Mouse (Mus musculus) lung, embryonic 16.5 days (tissue): ENCODE data around the gene Myadml2. TPM values are rescaled to one million over a fixed set of nuclear protein-coding genes. Genes with fewer than 3 reads are reported as not detected.

Source experiments
- ATAC-seq: fragments of 200-750 bp; cut with Nextera tagmentation; 2 replicates; pipeline ENCODE4 v1.8.0; 2017; ENCODE audit warnings: low read depth, mild to moderate bottlenecking, moderate library complexity
- H3K27ac ChIP-seq: fragments of 300-500 bp; sonication (generic); 2 replicates; pipeline ENCODE4 v1.5.1; 2014; ENCODE audit warnings: mild to moderate bottlenecking, control low read depth, low read length
- H3K27me3 ChIP-seq: fragments of 300-500 bp; sonication (generic); 2 replicates; pipeline ENCODE4 v1.6.1; 2014; ENCODE audit warnings: low read depth, low read length, mixed read lengths; ENCODE audit not compliant: control insufficient read depth, insufficient read depth
- H3K36me3 ChIP-seq: fragments of 300-500 bp; sonication (generic); 2 replicates; pipeline ENCODE4 v1.6.1; 2014; ENCODE audit warnings: low read length; ENCODE audit not compliant: control insufficient read depth, insufficient read depth
- H3K4me1 ChIP-seq: fragments of 300-500 bp; sonication (generic); replicated peaks from 2 replicates; pipeline ENCODE4 v1.6.1; 2014; ENCODE audit warnings: low read length, mixed read lengths; ENCODE audit not compliant: control insufficient read depth, insufficient read depth
- H3K4me2 ChIP-seq: fragments of 300-500 bp; sonication (generic); 2 replicates; pipeline ENCODE4 v1.6.1; 2014; ENCODE audit warnings: low read depth, low read length, control low read depth
- H3K4me3 ChIP-seq: fragments of 300-500 bp; sonication (generic); 2 replicates; pipeline ENCODE4 v1.5.1; 2014; ENCODE audit warnings: mild to moderate bottlenecking, low read length, control low read depth
- H3K9ac ChIP-seq: fragments of 300-500 bp; sonication (generic); 2 replicates; pipeline ENCODE4 v1.6.1; 2014; ENCODE audit warnings: low read length, control low read depth
- H3K9me3 ChIP-seq: fragments of 300-500 bp; sonication (generic); 2 replicates; pipeline ENCODE4 v1.6.1; 2016; ENCODE audit warnings: low read length; ENCODE audit not compliant: control insufficient read depth
- WGBS: fragments of 180-500 bp; shearing (Covaris S2); extraction: QIAGEN DNeasy Blood & Tissue Kit; methylation state at CpG from one replicate; pipeline ENCODE4 v1.1.7; 2014; 5-methylcytosine and 5-hydroxymethylcytosine counted together
- polyA plus RNA-seq: library from polyadenylated mRNA; unstranded; fragments of >200 nt; fragmentation: Nextera tagmentation; extraction: Ambion mirVana; gene quantifications from 2 replicates; pipeline ENCODE4 v1.2.1, GENCODE M21; 2015

Gene Myadml2
- polyA plus RNA-seq, 1 experiment from 2014 or later = 1.1 TPM

DNA sequence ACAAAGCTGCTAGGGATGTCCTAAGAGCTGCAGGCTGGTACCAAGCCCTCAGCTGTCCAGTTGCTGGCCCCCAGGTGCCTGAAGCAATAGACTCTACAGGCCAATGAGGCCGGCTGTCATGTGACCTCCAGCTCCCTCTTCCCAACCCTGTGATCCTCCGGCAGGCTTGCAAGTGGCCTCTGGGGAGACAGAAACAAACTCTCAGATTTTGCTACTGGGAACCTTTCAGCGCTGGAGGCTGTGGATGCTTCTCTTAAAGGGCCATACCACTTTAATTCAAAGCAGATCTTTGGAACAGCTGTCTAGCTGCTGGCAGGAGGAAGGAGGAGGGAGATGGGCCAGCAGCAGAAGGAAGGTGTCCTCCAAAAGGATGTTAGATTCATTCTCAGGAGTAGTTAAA is 18.7 kb upstream of the Myadml2 start:
- Histone ChIP-seq H3K4me1 (no peaks in the 10 kb centered on the region; the same call in 1 of the 2 replicates), H3K27ac (no peak overlapping the region), H3K27me3 (peaks cover 18% of the 10 kb centered on the region), H3K4me3 (no peak overlapping the region), H3K9me3 (no peaks in the 10 kb centered on the region), H3K9ac (no peak overlapping the region), H3K4me2 (no peak overlapping the region), H3K36me3 (no peaks in the 10 kb centered on the region)
- 14% methylated on average over 3 of the region's 3 CpGs for WGBS
- ATAC-seq = no peak

- 57% methylated on average over 3 of the region's 3 CpGs for WGBS
Measured at GRCm38 (mm10) chr11:120665406-120665805, 17.4 kb upstream of the Myadml2 start.

GRCm38 (mm10) chr11:120663714-120664113 is 15.8 kb upstream of the Myadml2 start:
- Histone ChIP-seq H3K4me3 (no peak overlapping the region), H3K27ac (no peak overlapping the region), H3K36me3 (no peaks in the 10 kb centered on the region), H3K4me1 (peaks cover 17% of the 10 kb centered on the region), H3K9me3 (no peaks in the 10 kb centered on the region), H3K9ac (no peak overlapping the region), H3K27me3 (peaks cover 46% of the 10 kb centered on the region), H3K4me2 (no peak overlapping the region)
- no peak for ATAC-seq
- WGBS = 83% methylated on average over 5 of the region's 5 CpGs

More at GRCm38 (mm10) chr11:120665406-120665805, 17.4 kb upstream of the Myadml2 start:
- Histone ChIP-seq H3K27ac (no peak overlapping the region), H3K4me1 (peaks cover 5% of the 10 kb centered on the region), H3K36me3 (no peaks in the 10 kb centered on the region), H3K27me3 (peaks cover 30% of the 10 kb centered on the region), H3K4me3 (no peak overlapping the region), H3K4me2 (no peak overlapping the region), H3K9me3 (no peaks in the 10 kb centered on the region), H3K9ac (no peak overlapping the region)
- ATAC-seq = peak; percentile 82

DNA sequence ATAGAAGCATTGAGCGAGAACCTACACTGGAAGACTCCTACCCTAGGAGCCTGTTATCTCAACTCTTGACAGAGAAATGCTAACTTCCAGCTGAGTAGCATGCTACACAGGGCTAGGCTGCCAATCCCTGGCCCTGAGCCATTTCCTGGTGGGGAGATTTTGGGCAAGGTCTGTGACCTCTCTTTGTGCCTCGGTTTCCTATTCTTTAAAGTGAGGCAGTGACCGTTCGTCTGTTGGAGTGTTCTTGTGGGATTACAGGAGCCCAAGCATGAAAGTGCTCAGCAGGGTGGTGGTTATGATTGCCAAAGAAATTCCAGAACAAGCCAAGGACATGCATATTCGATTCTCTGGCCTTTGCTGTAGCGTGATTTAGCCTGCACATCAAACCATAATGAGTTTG is 14.8 kb upstream of the Myadml2 start:
- Histone ChIP-seq H3K4me1 (peaks cover 17% of the 10 kb centered on the region), H3K27me3 (peaks cover 55% of the 10 kb centered on the region), H3K36me3 (no peaks in the 10 kb centered on the region), H3K4me2 (no peak overlapping the region), H3K27ac (no peak overlapping the region), H3K9ac (no peak overlapping the region), H3K4me3 (no peak overlapping the region), H3K9me3 (no peaks in the 10 kb centered on the region)
- no peak for ATAC-seq
- WGBS = 50% methylated on average over 6 of the region's 6 CpGs

GRCm38 (mm10) chr11:120661076-120661460 is 13.1 kb upstream of the Myadml2 start, which contains the start of gene Notum:
Gene Notum (minus strand): TSS chr11:120661175.
- peak within 1 kb of the TSS; percentile 80 for H3K4me2 ChIP-seq
- H3K27ac ChIP-seq = no peak within 1 kb of the TSS
- peaks cover 17% of the 10 kb centered on the region for H3K4me1 ChIP-seq
- ATAC-seq = peak; percentile 21; the same call in 1 of the 2 replicates
- H3K9ac ChIP-seq = peak within 1 kb of the TSS; percentile 58
- no peaks in the 10 kb centered on the region for H3K36me3 ChIP-seq
- peaks cover 66% of the 10 kb centered on the region for H3K27me3 ChIP-seq
- no peaks in the 10 kb centered on the region for H3K9me3 ChIP-seq
- peak within 1 kb of the TSS; percentile 52 for H3K4me3 ChIP-seq
- under 1% methylated on average over 35 of the region's 35 CpGs for WGBS

- Histone ChIP-seq H3K4me1 (peaks cover 17% of the 10 kb centered on the region), H3K36me3 (no peaks in the 10 kb centered on the region), H3K27me3 (peaks cover 66% of the 10 kb centered on the region), H3K4me3 (peak overlapping the region; percentile 52), H3K27ac (no peak overlapping the region), H3K9ac (peak overlapping the region; percentile 58), H3K4me2 (peak overlapping the region; percentile 80), H3K9me3 (no peaks in the 10 kb centered on the region)
- under 1% methylated on average over 54 of the region's 95 CpGs for WGBS
- ATAC-seq = peak; percentile 73
Measured at GRCm38 (mm10) chr11:120660301-120661075, 12.5 kb upstream of the Myadml2 start.

DNA sequence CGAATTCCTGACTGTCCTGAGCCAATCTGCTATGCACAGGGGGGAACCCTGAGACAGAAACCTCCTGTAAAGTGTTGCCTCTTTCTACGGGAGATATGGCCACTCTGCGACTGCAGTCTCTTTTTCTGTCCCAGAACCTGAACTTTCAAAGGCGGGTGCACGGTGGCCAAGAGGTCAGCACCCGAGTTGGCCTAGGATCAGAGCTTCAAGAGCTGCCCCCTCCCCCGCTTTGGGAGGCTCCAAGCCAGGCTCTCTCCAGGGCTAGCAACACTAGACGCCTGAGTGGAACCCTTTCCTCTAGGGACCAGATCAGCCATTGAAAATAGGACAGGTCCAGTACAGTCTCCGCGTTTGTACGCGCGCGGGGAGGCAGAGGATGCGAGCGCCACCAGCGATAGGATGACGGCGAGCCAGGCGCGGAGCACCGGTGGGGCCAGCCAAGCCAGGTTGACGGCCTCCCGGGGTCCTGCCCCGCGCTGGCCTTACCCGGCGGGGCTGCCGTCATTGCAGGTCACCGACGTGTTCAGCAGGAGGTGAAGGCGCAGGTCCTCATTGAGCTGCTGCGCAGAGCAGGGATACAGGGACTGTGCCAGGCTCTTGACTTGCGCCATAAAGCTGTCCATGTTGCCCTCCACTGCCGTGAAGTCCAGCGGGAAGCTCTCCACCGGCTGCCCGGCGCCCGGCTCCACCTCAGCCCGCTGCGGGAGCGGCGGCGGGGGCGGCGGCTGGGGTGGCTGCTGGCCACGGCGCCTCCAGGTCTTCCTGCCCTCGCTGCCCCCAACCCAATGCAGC is 11.7 kb upstream of the Myadml2 start:
- peak overlapping the region; percentile 52 for H3K4me3 ChIP-seq
- peaks cover 66% of the 10 kb centered on the region for H3K27me3 ChIP-seq
- no peaks in the 10 kb centered on the region for H3K36me3 ChIP-seq
- H3K4me2 ChIP-seq = peak overlapping the region; percentile 80
- 3% methylated on average over 50 of the region's 50 CpGs for WGBS
- no peak for ATAC-seq
- H3K27ac ChIP-seq = no peak overlapping the region
- peak overlapping the region; percentile 58 for H3K9ac ChIP-seq
- no peaks in the 10 kb centered on the region for H3K9me3 ChIP-seq
- peaks cover 17% of the 10 kb centered on the region for H3K4me1 ChIP-seq

DNA sequence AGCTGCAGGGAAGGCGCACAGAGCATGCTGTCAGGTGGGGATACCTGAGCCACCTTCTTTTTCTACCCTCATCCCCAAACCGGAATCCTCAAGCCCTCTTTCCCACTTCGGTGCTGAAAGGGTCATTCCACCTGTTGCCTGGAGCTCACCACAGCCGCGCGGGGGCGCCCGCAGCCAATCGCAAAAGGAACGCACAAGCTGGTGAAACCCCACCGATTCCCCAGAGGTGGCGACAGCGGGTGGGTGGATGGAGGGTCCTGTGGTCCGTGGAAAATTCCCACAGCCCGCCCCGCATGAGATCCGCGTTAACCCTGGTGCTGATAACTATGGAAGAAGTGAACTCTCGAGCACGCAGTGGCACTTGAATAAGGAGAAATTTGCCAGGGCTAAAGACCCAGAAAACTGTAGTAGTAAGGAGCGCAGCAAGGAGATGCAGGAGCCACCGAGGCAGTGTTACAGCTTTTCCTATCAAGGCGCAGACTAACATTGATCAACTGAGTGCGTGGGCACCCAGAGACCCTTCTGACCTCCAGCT is 11.0 kb upstream of the Myadml2 start:
- Histone ChIP-seq H3K4me2 (no peak overlapping the region), H3K9me3 (no peaks in the 10 kb centered on the region), H3K27ac (no peak overlapping the region), H3K4me3 (no peak overlapping the region), H3K27me3 (peaks cover 65% of the 10 kb centered on the region), H3K36me3 (no peaks in the 10 kb centered on the region), H3K4me1 (peaks cover 17% of the 10 kb centered on the region), H3K9ac (no peak overlapping the region)
- 5% methylated on average over 24 of the region's 24 CpGs for WGBS
- peak; percentile 26; the same call in 1 of the 2 replicates for ATAC-seq

DNA sequence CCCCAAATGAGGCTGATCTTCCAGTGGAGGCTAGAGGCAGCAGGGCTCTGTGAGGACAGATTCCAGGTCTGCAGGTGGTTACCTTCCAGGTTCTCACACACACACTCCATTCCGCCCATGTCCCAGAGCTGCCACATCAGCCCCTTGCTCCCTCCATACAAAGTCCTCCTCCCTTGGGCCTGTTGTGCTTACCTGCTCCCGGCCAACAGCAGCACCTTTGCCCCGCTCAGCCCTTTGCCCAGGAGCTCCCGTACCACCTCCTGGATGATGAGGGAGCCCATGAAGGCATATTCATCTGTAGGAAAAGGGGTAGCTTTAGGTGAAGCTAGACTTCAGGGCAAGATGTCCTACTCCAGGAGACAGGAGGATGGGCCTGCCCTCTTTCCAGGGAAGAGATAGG is 9.3 kb upstream of the Myadml2 start:
- no peak for ATAC-seq
- Histone ChIP-seq H3K27me3 (peaks cover 55% of the 10 kb centered on the region), H3K4me3 (no peak overlapping the region), H3K9ac (no peak overlapping the region), H3K9me3 (no peaks in the 10 kb centered on the region), H3K4me2 (no peak overlapping the region), H3K27ac (no peak overlapping the region), H3K36me3 (no peaks in the 10 kb centered on the region), H3K4me1 (peaks cover 17% of the 10 kb centered on the region)
- 74% methylated on average over 4 of the region's 4 CpGs for WGBS
